Mouse (Mus musculus): ENCODE measurements around the gene Suclg2.

Suclg2 gene

DNA sequence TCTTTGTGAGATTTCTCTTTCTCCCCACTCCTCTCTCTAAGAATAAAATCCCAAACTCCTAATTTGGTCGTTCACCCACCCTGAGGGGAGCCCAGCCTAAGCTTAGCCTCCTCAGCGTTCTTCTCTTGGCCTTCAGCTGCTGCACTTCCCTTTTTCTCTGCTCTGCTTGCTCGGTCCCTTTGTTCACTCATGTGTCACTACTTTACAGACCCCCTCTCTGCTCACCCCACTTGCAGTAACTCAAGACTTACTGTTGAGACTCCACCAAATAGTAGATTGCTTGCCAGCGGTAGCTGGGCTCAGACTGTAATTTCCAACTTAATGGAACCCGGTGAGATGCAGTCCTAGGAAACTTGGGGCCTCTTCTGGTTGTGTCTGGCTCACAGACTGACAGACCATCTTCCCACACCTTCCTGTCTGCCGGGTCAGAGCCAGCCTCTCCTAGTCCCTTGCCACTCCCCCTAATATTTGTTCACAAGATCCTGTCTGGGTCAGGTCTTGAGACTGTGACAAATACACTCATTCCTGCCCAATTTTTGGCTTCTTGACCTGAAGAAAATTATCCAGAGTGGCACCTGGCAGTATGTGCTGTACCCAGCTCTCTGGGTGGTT, 166.2 kb downstream of the Suclg2 start:
- DNase-seq: no peak

DNA sequence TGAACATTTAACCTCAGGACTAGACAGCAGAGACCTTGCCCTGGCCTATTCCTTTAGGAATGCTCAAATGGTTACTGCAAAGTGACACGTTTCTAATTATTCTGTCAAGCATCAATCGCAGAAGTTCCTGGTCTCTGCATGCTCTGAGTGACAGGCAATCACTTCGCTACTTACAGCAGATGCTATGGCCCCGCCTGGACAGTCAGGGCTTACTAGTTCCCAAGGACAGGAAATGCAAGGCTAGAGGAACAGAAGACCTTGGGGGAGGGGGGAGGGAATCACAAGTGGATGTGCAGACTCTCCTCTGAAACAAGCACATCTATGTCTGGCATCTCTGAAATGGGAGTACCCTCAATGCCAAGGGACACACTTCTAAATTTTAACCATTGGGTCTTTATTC, 167.6 kb downstream of the Suclg2 start:
- DNase-seq: no peak

DNA sequence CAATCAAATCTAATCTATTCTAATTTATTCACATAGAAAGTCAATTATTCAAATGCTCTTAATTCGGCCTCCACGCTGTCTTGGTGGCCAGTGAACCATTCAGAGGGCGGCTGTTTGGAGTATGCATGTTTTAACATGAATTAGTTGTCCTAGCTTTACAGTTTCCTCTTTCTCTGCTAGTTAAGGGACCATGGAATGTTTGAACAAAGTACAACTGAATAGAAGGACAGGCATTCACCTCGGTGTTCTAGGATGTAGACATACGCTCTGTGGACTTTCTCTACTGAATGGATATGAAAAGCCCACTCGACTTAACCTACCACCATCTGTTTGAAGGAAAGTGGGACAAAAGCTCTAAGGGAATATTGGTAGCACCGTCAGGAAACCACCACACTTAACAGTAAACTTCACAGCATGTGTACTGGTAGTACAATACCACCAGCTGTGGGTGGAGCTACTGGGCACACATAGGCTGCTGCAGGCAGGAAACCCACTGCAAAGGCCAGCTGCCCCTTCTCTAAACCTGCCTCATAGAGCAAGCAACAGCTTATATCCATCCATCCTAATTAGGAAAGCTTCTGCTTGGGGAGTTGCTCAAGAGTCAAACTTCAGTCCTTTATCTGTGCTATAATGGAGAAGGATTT, 172.3 kb downstream of the Suclg2 start:
- DNase-seq: no peak

DNA sequence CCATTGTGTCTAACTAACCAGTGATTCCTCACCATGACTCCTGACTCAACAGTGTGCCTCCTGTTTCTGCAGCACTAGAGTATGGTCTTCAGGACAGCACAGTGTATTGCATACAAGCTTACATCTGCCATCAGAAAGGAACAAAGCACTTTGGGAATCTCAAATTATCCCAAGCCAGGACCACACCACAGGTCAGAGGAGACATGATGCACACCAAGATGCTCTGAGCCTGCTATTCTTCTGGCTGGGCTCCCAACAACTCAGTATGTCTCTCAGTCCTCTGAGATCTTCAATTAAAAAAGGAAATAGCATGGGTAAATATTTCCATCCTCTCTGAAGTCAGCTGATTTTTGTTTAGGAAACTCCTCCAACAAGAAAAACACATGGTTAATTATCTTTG, 172.9 kb downstream of the Suclg2 start:
- DNase-seq: no peak

DNA sequence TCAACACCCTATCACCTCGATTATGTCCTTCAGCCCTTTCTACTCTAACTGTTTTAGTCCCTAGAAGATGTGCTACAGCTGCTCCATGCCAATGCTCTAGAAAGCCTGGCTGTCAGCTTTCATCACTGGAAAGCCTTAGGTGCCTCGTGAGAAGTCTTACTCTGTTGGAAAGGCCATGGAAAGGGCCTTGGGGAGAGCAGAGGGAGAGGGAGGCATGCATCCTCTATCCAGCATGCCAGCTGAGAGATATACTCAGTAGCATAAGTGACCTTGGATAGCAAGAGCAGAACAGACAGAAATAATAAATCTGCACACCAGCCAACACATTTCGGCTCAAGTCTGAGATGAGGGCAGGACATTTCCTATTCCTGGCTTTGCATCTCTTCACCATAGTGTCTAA, 173.3 kb downstream of the Suclg2 start:
- no peak for DNase-seq

DNA sequence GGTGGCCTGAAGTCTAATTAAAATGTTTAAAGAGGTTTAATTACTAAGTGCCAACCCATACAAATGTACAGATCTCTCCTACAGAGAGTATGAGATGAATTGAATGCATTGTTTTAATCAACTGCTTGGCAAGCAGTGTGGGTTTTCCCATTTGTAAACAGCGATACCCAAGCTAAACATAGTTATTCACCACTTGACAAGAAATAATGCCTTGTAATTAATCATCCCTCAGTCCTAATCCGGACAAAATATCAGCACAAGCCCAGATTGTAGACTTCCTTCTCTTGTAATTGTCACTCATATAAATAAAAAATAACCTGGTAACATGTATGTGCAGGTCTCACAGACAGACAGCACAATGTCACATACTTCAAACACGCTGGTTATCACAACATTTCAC, 183.4 kb downstream of the Suclg2 start:
- DNase-seq: no peak

DNA sequence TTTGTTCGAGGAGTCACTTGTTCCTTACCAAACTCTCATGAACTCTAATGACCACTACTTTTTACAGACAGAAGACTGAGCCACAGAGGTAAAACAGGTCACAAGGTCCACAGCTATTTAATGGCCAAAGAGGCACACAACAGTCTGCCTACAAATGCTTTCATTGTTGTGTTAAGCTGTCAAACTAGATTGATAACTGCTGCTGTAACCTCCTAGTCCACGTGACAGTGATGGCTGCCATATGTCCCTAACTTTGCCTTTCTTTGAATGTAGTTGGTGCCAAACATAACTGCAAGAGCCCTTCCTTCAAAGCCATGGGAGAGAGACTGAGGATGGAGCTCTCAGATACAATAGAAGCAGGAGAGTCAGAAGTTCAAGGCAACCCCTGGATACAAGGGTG, 198.8 kb downstream of the Suclg2 start:
- no peak for DNase-seq

DNA sequence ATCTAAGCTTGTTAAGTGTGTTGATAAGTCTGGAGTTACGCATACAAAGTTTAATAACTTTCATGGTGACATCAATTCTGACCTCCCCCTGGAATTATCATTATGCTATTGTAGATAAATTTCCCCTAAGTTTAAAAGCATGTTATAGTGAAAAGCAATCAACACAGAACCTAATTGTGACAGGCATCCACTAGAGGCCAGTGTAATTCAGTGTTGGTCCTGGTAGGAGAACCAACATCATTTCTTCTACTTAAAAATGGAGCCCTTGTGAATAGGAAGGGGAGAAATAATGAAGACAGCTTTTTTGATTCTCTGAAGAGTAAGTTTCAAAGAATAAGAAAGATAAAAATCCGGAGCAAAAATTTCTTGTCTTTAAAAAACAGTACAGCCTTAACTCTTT, 200.2 kb downstream of the Suclg2 start:
- DNase-seq: no peak

DNA sequence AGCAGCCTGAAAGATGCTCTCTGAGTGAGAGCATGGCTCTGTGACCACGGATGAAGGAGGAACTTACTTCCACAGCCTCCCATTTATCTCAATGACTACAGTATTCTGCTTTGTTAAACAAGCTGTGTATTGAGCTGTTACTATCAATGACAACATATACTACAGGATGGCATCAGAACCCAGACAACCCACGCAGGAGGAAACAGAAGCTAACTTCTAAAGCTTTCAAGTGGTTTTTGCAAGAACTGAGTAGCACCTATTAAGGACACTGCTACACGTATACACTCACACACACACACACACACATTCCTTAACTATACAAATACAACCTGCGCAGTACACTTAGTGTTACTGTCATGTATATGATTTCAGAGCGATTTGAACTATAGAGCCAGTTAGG, 202.9 kb downstream of the Suclg2 start:
- DNase-seq: no peak

DNA sequence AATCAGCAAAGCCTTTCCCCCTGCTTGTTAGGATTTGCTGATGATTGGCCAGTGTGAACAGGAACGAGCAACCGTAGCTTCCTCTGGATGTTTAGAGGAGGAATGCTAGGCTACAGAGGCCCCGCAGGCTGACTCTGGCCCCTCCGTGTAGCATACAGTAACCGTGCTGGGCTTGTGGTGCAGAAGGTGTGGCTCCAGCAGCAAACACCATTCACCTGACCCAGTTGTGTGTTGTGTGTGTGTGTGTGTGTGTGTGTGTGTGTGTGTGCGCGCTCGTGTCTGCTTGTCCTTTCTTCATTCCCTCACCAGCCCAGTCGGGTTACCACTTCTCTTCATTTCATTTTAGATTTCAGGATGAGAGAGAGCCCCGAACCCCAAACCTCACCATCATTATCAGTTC, 203.9 kb downstream of the Suclg2 start:
- DNase-seq: no peak

DNA sequence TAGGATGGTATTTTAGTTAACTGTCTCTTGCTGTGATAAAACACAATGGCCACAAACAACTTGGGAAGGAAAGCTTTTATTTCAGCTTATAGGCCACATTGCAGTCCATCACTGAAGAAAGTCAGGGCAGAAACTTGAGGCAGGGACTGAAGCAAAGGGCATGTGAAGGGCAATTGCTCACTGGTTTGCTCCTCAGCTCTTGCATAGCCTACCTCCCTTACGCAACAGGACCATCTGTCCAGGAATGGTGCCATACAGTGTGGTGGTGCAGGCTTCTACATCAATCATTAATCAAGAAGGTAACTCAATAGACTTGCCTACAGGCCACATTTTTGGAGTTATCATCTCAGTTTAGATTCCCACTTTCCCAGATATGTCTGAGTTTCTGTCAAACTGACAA, 206.9 kb downstream of the Suclg2 start:
- no peak for DNase-seq

DNA sequence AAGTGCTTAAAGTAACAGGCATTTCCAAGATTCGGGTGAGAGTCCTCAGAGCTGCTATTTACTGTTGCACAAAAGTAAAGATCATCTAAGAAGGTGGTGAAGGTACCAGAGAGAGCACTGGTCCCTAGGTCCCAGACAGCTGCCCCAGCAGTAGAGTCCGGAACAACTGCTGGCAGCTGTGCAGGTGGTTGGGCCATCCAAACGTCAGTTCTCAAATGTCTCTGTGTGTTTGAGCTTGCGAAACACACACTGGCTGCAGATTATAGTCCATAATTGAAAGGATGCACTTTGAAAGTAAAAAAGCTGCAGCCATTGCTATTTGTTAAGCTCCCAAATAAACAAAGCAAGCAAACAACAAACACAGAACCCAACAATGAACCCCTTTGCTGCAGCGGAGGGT, 217.8 kb downstream of the Suclg2 start:
- no peak for DNase-seq

DNA sequence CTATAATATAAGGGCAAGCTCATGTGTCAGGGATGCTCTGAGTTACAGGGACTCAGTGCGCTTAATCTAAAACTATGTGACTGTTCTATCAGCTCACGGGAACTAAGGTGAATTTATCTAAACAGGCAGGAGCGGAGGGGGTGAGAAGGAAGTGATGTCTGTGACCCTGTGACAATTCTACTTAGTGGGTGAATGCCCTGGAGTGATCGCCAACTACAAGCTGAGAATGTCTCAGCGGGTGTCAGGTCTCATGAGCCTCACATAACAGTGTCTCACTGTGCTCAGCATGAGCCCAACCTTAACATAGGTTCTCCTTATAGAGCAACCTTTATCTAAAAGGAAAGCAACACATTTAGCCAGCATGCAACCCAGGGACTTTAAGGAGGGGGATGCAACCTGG, 219.0 kb downstream of the Suclg2 start:
- no peak for DNase-seq

DNA sequence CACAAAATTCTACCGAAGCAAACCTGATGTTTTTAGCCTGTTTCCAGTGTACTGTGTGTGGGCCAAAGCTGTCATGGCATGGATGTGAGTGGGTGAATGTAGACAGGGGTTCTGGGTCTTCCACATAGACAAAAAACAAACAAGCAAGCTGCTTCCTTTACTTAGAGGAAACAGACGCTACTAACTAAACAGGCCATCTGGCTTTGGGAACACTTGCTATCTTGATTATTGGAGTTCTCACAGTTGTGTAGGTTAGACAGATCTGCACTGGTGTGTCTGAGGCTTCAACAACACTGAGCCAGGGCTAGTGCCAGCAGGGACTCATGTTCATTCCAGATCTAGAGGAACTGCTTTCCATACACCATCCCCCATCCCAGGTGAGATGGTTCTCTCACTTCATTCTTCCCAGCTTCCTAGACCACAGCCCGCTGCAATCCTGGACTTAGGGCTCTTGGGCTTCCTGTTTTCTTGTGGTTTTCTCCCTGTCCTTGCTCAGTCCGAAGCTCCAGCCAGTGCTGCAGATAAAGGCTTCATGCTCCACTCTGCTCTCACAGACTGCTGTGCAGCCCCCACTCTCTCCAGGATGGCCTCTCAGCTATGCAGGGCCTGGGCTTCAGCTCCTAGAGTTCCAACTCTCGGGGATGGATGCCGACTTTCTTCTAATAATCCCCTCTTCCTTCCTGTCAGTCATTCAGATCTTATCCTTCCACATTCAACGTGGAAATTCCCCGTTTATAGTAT, 226.2 kb downstream of the Suclg2 start:
- DNase-seq: no peak

DNA sequence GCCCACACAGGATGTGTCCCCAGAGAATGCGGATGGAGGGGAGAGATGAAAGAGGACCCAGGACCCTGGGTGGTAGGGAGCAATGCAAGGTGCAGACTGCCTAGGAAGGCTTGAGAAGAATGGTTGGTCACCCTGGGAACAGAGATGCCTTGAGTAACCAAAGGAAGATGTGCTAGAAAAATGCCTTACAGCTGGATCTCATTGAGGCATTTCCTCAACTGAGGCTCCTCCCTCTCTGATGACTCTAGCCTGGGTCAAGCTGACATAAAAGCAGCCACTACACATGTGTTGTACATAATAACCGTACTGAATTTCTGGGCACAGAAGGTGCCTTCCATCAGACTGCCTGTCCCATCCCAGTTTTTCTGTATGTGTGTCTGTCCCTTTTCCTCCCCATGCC, 227.6 kb downstream of the Suclg2 start:
- no peak for DNase-seq

DNA sequence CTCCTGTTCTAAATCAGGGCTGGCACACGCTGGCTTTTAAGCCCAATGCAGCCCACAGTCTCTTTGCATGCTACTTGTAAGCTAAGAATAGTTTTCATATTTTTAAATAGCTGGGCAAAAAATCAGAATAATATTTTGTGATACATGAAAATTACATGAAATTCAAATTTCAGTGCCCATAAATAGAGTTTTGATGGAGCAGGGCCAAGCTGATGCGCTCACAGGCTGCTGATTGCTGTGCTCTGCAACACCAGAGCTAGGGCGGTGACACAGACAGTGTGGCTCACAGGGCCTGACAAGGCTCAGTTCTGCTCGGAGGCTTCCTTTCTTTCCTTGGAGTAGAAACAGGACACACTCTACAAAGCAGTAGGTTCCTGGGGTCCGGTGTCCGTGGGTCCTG, 232.8 kb downstream of the Suclg2 start:
- DNase-seq: no peak

DNA sequence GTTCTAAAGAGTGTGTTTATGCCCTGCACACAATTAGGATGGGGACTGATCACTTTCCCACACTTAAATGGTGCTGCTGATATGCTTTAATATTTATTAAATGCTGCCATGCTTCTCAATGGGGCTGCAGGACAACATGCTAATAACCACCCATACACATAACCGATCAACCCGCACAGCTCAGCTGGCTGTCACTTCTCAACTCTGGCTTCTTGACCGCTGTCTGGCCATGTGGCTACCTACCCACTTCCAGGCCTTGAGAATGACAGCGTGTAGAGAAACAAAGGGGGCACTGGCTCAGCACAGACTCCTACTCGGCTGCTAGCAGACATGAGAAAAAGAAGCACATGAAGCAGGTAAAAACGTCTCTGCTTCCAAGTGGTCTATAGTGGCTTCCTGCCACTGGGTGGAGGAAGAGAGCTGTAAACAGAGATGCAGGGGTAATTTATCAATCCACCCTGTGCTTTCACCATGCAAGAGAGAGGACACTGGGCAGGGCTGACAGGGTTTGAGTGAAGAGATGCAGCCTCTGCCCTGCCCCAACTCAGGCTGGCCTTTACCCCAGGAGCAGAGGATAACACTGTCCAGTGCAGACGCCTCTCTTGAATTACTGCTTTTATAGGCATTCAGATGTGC, 234.3 kb downstream of the Suclg2 start:
- DNase-seq: peak; percentile 10

DNA sequence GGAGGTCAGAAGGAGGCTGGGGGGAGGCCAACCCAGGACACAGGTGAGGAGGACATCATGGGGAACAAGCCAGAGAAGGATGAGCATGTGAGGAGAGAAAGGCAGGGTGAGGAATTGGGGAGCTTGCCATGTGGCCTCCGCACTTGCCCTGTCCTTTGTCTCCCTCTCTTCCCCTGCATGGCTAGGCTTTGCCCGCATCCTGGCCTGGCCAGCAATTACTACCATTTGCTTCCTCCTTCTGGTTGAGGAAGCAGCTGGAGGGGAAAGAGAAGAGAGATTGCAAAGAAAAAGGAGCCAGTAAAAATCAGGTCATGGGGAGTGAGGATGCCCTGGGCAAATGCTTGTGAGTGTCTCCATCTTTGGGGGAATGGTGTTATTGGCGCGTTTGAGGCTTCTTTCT, 234.9 kb downstream of the Suclg2 start:
- DNase-seq: no peak

DNA sequence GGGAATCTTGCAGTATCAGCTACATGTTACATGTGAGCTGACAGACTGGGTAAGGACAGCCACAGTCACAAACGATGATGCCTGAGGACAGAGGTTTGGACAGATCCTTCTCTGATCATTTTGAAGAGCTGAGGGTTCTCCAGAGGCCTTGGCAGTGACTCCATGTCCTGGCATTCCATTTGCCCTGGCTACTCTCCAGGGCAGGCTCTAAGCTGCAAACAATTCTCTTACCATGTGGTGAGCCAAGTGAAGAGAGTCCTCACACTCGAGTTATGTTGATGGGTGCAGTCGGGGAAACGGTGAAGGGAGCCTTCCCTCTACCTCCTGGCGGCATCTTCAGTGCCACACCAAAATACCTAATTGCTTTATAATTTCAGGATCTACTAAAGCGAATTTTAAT, 235.5 kb downstream of the Suclg2 start:
- DNase-seq: no peak

DNA sequence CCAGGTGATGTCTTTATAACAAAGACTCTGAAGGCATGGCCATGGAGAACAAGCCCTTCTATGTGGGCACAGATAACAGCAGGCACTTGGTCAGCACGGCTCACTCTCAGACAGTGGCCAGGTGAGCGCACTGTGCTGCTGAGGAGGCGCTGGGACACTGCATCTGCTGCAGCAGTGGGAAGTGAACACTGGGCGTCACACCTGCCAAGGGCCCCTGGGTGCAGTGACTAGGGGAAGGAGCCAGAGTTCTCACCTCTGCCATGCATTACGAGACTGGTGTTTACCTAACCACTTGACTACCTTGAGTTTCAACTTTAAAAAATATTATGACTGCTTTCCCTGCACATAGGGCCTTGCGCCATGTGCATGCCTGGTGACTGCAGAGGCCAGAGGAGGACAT, 238.8 kb downstream of the Suclg2 start:
- no peak for DNase-seq

DNA sequence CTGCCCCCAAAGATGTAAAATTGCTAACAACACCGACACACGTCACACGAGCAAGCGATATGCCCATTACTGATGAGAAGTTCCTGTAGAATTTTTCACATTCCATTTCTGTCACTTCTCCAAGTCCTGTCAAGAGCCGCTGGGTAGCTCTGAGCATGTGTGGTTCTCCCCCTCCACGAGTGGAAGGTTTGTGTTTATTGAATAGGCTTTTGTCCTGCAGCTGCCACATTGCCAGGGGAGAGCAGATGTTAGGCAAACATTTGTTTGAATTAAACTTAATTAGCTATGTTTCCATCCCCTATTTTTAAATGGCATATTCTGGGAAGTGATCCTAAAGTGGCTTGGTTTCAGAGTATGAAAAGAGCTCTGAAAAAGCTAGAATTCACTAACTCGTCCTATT, 249.1 kb downstream of the Suclg2 start:
- no peak for DNase-seq

DNA sequence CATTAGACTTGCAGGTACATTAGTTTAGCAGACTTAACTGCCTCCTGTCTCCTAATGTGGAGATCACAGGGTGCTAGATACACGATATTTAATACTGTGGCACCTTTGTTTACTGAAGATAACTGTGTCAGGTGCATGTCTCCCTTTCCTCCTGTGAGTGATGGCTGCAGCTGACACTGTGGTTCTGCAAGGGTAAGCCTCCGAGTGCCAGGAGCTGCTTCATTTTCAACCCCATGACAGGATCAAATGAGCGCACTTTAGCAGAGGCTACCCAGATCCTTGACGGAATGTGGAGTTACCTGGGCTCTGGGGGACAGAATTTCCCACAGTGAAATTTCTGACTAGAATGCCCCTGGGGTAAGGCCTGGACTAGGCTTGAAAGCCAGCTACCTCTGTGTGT, 253.3 kb downstream of the Suclg2 start:
- DNase-seq: no peak

DNA sequence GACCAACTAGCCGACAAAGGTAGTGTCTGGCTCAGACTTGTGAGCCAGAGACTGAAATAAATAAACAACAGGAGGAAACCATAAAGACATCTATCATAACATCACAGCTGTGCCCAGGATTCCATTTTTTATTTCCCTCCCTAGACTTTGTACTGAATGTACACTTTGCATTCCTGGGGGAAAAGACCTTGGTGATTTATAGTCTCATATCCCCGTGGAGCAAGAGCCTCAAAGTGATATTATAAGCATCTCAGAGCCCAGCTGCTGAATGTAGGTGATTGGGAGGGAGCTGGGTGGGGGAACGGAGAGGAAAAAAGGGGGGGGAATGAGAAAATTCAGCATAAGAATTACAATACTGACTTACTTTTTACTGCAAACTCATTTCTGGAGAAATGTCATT, 259.2 kb downstream of the Suclg2 start:
- DNase-seq: no peak

DNA sequence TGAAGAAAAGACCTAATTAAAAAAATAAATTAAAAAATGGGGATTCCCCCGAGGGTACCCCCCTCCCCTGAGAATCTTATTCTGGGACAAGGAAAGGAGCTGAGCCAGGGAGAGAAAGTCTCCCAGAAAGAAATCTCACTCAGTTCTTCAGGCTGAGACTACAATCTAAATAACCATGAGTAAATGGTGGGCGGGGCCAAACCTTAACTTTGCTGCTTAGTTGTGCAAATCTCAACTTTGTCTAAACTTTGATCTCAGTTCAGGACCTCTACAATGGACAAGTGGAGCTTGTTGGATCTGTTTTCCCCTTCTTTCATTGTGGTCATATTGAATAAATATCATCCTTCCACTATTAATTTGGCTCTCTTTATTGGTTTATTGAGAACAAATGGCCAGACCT, 272.4 kb downstream of the Suclg2 start:
- no peak for DNase-seq
